Mouse (Mus musculus) CH12.LX (cell line): ENCODE measurements around the gene Jmjd8.

Experiments used
- CTCF ChIP-seq, 2 experiments: IDR thresholded peaks in 1 of 2; conservative IDR thresholded peaks in 1 of 2; 2 replicates each; pipeline ENCODE4 v1.5.1; 2011 to 2012; ENCODE audit warnings: low read depth in 2 of 2, low read length in 2 of 2, improper control_type of control experiment in 1 of 2, inconsistent platforms in 1 of 2, mild to moderate bottlenecking in 1 of 2, moderate library complexity in 1 of 2
- KAT2A ChIP-seq: IDR thresholded peaks from 2 replicates; pipeline ENCODE4 v1.6.1; 2012; ENCODE audit warnings: low read length, improper control_type of control experiment, inconsistent platforms; ENCODE audit not compliant: insufficient replicate concordance
- MXI1 ChIP-seq: IDR thresholded peaks from 2 replicates; pipeline ENCODE4 v1.6.1; 2011; ENCODE audit warnings: mild to moderate bottlenecking, low read depth, low read length, improper control_type of control experiment
- POLR2A ChIP-seq: IDR thresholded peaks from 2 replicates; pipeline ENCODE4 v1.6.1; 2011; ENCODE audit warnings: low read depth, mild to moderate bottlenecking, improper control_type of control experiment, low read length
- RAD21 ChIP-seq: IDR thresholded peaks from 2 replicates; pipeline ENCODE4 v1.6.1; 2011; ENCODE audit warnings: low read depth, mild to moderate bottlenecking, low read length, improper control_type of control experiment, moderate library complexity
- TBP ChIP-seq: conservative IDR thresholded peaks from 2 replicates; pipeline ENCODE4 v1.6.1; 2011; ENCODE audit warnings: low read depth, low read length, improper control_type of control experiment
- UBTF ChIP-seq: IDR thresholded peaks from 2 replicates; pipeline ENCODE4 v1.6.1; 2012; ENCODE audit warnings: low read depth, mild to moderate bottlenecking, inconsistent platforms, low read length, improper control_type of control experiment, moderate library complexity
- USF1 ChIP-seq: IDR thresholded peaks from 2 replicates; pipeline ENCODE4 v1.6.1; 2014; ENCODE audit warnings: low read depth, mild to moderate bottlenecking, inconsistent platforms, low read length, improper control_type of control experiment
- ZC3H11A ChIP-seq: IDR thresholded peaks from 2 replicates; pipeline ENCODE4 v1.6.1; 2012; ENCODE audit warnings: low read depth, mild to moderate bottlenecking, inconsistent platforms, low read length, improper control_type of control experiment
- ZMIZ1 ChIP-seq: IDR thresholded peaks from 2 replicates; pipeline ENCODE4 v1.6.1; 2012; ENCODE audit warnings: low read depth, mild to moderate bottlenecking, inconsistent platforms, low read length, improper control_type of control experiment
- ZNF384 ChIP-seq: IDR thresholded peaks from 2 replicates; pipeline ENCODE4 v1.6.1; 2012; ENCODE audit warnings: low read depth, low read length, improper control_type of control experiment, inconsistent platforms

DNA sequence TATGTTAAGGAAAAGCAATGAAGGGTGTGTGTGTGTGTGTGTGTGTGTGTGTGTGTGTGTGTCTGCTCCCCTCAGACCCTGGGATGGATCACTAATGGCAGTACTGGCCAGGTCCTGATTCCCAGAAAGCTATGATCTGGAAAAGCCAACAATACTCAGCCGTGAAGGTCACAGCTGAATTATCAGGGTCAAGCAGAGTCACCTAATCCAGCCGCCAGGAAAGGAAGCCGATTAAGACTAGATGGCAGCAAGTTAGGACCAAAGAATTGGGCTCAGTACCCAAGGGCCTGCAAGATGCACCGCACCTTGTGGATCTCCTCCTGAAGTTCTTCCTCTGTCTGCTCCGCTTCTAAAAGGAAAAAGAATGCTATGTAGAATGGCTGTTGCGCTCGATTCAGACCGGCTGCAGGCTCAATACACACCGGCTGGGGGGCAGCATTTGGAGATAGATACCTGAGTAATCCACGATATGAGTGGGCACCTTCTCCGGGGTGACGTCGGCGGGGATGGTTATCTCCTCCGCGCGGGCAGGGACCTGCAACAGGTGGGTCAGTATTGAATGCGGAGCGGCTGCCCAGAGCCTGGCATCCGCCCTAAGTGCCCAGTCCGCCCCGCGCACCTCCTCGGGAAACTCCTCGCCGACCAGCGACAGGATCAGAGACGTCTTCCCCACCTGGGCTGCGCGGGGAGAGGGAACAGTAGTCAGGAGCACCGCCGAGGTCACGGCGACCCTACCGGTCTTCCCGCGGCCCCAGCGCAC, 15.1 kb downstream of the Jmjd8 start:
- TF ChIP-seq POLR2A = no peak
- TF ChIP-seq ZC3H11A = no peak
- TF ChIP-seq ZNF384 = no peak
- no peak for TF ChIP-seq KAT2A
- TF ChIP-seq CTCF (conservative IDR thresholded peaks at IDR 0.05 in 1 of 2, IDR thresholded peaks at IDR 0.05 in 1 of 2; ENCODE audit: low read depth in 2 of 2, low read length in 2 of 2) = no peak
- TF ChIP-seq UBTF = no peak
- no peak for TF ChIP-seq ZMIZ1
- no peak for TF ChIP-seq RAD21
- no peak for TF ChIP-seq TBP
- no peak for TF ChIP-seq USF1
- TF ChIP-seq MXI1 = no peak
